Mouse (Mus musculus): ENCODE results near the gene Chchd6. TPM values are rescaled to one million over a fixed set of nuclear protein-coding genes. Genes with fewer than 3 reads are reported as not detected.

Gene Chchd6
- polyA plus RNA-seq, 1 experiment from 2014 or later: 57.2 TPM

GRCm38 (mm10) chr6:89633115-89633514 lies 37.7 kb upstream of the Chchd6 start:
- H3K9ac ChIP-seq (ENCODE audit: low read depth, low read length): no peak overlapping the region
- no peak overlapping the region for H3K4me3 ChIP-seq (replicated peaks; ENCODE audit: low read depth, low read length)
- H3K9me3 ChIP-seq (replicated peaks; ENCODE audit: low read length): no peaks in the 10 kb centered on the region
- 47% methylated on average over 7 of the region's 7 CpGs for WGBS
- H3K27ac ChIP-seq: no peak overlapping the region
- no peaks in the 10 kb centered on the region for H3K36me3 ChIP-seq (ENCODE audit: insufficient read depth, low read length)
- peaks cover 5% of the 10 kb centered on the region; the same call in 1 of the 2 replicates for H3K4me1 ChIP-seq (replicated peaks; ENCODE audit: insufficient read depth, low read length)
- no peak for ATAC-seq (replicated peaks; ENCODE audit: low FRiP score, low read depth)
- no peak for TF ChIP-seq CTCF (IDR thresholded peaks at IDR 0.05; ENCODE audit: low read depth)
- no peak overlapping the region for H3K4me2 ChIP-seq (ENCODE audit: low read length)
- no peak for DNase-seq (ENCODE audit: low spot score)
- no peaks in the 10 kb centered on the region for H3K27me3 ChIP-seq (ENCODE audit: insufficient read depth, low read length)

- WGBS: 9% methylated on average over 10 of the region's 10 CpGs
- no peaks in the 10 kb centered on the region for H3K36me3 ChIP-seq (ENCODE audit: insufficient read depth, low read length)
- no peaks in the 10 kb centered on the region for H3K27me3 ChIP-seq (ENCODE audit: insufficient read depth, low read length)
- no peak overlapping the region for H3K4me2 ChIP-seq (ENCODE audit: low read length)
- peak; percentile 92 for TF ChIP-seq CTCF (IDR thresholded peaks at IDR 0.05; ENCODE audit: low read depth)
- H3K9ac ChIP-seq (ENCODE audit: low read depth, low read length): no peak overlapping the region
- ATAC-seq (replicated peaks; ENCODE audit: low FRiP score, low read depth) (peak; percentile 73), DNase-seq (ENCODE audit: low spot score) (peak; percentile 95)
- H3K27ac ChIP-seq: no peak overlapping the region
- no peaks in the 10 kb centered on the region for H3K9me3 ChIP-seq (replicated peaks; ENCODE audit: low read length)
- peaks cover 5% of the 10 kb centered on the region; the same call in 1 of the 2 replicates for H3K4me1 ChIP-seq (replicated peaks; ENCODE audit: insufficient read depth, low read length)
- no peak overlapping the region for H3K4me3 ChIP-seq (replicated peaks; ENCODE audit: low read depth, low read length)
Measured at GRCm38 (mm10) chr6:89631809-89632562, 36.5 kb upstream of the Chchd6 start.

- DNase-seq (ENCODE audit: low spot score) (no peak), ATAC-seq (replicated peaks; ENCODE audit: low FRiP score, low read depth) (no peak)
- no peaks in the 10 kb centered on the region for H3K9me3 ChIP-seq (replicated peaks; ENCODE audit: low read length)
- 49% methylated on average over 8 of the region's 8 CpGs for WGBS
- no peaks in the 10 kb centered on the region for H3K36me3 ChIP-seq (ENCODE audit: insufficient read depth, low read length)
- no peaks in the 10 kb centered on the region for H3K27me3 ChIP-seq (ENCODE audit: insufficient read depth, low read length)
- H3K4me2 ChIP-seq (ENCODE audit: low read length): no peak overlapping the region
- no peak for TF ChIP-seq CTCF (IDR thresholded peaks at IDR 0.05; ENCODE audit: low read depth)
- H3K4me3 ChIP-seq (replicated peaks; ENCODE audit: low read depth, low read length): no peak overlapping the region
- H3K4me1 ChIP-seq (replicated peaks; ENCODE audit: insufficient read depth, low read length): 0 out of 2 replicates have a peak, but pooled peaks cover 2% of the 10 kb centered on the region
- H3K9ac ChIP-seq (ENCODE audit: low read depth, low read length): no peak overlapping the region
- H3K27ac ChIP-seq: no peak overlapping the region
Measured at GRCm38 (mm10) chr6:89628045-89628785, 32.8 kb upstream of the Chchd6 start.

DNA sequence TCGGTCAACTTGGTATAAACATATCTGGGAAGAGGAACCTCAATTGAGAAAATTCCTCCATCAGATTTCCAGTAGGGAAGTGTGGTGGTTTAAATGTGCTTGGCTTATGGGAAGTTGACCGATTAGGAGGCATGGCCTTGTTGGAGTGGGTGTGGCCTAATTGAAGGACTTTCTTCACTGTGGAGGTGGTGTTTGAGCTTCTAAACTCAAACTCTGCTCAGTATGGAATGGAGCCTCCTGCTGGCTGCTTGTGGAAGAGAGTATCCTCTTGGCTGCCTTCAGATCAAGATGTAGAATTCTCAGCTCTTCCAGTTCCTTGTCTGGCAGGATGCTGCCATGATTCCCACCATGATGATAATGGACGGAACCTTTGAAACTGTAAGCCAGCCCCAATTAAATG lies 27.2 kb upstream of the Chchd6 start:
- WGBS: 83% methylated on average over 3 of the region's 3 CpGs
- peak; percentile 34; the same call in 1 of the 2 replicates for TF ChIP-seq CTCF (IDR thresholded peaks at IDR 0.05; ENCODE audit: low read depth)
- no peaks in the 10 kb centered on the region for H3K9me3 ChIP-seq (replicated peaks; ENCODE audit: low read length)
- H3K9ac ChIP-seq (ENCODE audit: low read depth, low read length): no peak overlapping the region
- no peak overlapping the region for H3K4me2 ChIP-seq (ENCODE audit: low read length)
- no peak overlapping the region for H3K4me3 ChIP-seq (replicated peaks; ENCODE audit: low read depth, low read length)
- DNase-seq (ENCODE audit: low spot score) (no peak), ATAC-seq (replicated peaks; ENCODE audit: low FRiP score, low read depth) (no peak)
- no peaks in the 10 kb centered on the region for H3K27me3 ChIP-seq (ENCODE audit: insufficient read depth, low read length)
- no peaks in the 10 kb centered on the region for H3K4me1 ChIP-seq (replicated peaks; ENCODE audit: insufficient read depth, low read length)
- H3K27ac ChIP-seq: no peak overlapping the region
- no peaks in the 10 kb centered on the region for H3K36me3 ChIP-seq (ENCODE audit: insufficient read depth, low read length)

- Histone ChIP-seq H3K27ac (peak overlapping the region; percentile 5; the same call in 1 of the 2 replicates), H3K36me3 (ENCODE audit: insufficient read depth, low read length) (no peaks in the 10 kb centered on the region), H3K27me3 (ENCODE audit: insufficient read depth, low read length) (no peaks in the 10 kb centered on the region), H3K4me2 (ENCODE audit: low read length) (no peak overlapping the region), H3K4me1 (replicated peaks; ENCODE audit: insufficient read depth, low read length) (peaks cover 9% of the 10 kb centered on the region; the same call in 1 of the 2 replicates), H3K4me3 (replicated peaks; ENCODE audit: low read depth, low read length) (no peak overlapping the region), H3K9me3 (replicated peaks; ENCODE audit: low read length) (no peaks in the 10 kb centered on the region), H3K9ac (ENCODE audit: low read depth, low read length) (no peak overlapping the region)
- WGBS: 36% methylated on average over 7 of the region's 7 CpGs
- ATAC-seq (replicated peaks; ENCODE audit: low FRiP score, low read depth) (no peak), DNase-seq (ENCODE audit: low spot score) (no peak)
- no peak for TF ChIP-seq CTCF (IDR thresholded peaks at IDR 0.05; ENCODE audit: low read depth)
Measured at GRCm38 (mm10) chr6:89615373-89615755, 19.9 kb upstream of the Chchd6 start.

- Histone ChIP-seq H3K9ac (ENCODE audit: low read depth, low read length) (no peak overlapping the region), H3K27me3 (ENCODE audit: insufficient read depth, low read length) (no peaks in the 10 kb centered on the region), H3K9me3 (replicated peaks; ENCODE audit: low read length) (no peaks in the 10 kb centered on the region), H3K4me2 (ENCODE audit: low read length) (no peak overlapping the region), H3K36me3 (ENCODE audit: insufficient read depth, low read length) (no peaks in the 10 kb centered on the region), H3K4me3 (replicated peaks; ENCODE audit: low read depth, low read length) (no peak overlapping the region), H3K4me1 (replicated peaks; ENCODE audit: insufficient read depth, low read length) (peaks cover 9% of the 10 kb centered on the region; the same call in 1 of the 2 replicates), H3K27ac (peak overlapping the region; percentile 5; the same call in 1 of the 2 replicates)
- WGBS: 58% methylated on average over 7 of the region's 7 CpGs
- ATAC-seq (replicated peaks; ENCODE audit: low FRiP score, low read depth) (peak; percentile 46; the same call in 1 of the 2 replicates), DNase-seq (ENCODE audit: low spot score) (peak; percentile 71)
- TF ChIP-seq CTCF (IDR thresholded peaks at IDR 0.05; ENCODE audit: low read depth): no peak
Measured at GRCm38 (mm10) chr6:89614596-89615372, 19.3 kb upstream of the Chchd6 start.

Data from kidney, postnatal 0 days (tissue).